Mouse (Mus musculus): ENCODE data around the gene Tmtc2. TPM values are rescaled to one million over a fixed set of nuclear protein-coding genes. Genes with fewer than 3 reads are reported as not detected.

The Tmtc2 gene
- 10.9 and 12.6 TPM in 2 replicates for polyA plus RNA-seq (2014; fragmentation: Nextera tagmentation; extraction: Ambion mirVana)

GRCm38 (mm10) chr10:105573908-105574694 lies at the start of gene Tmtc2:
TSS of gene Tmtc2 (minus strand) at chr10:105574451.
- no peaks in the 10 kb centered on the region for H3K27me3 ChIP-seq (replicated peaks; ENCODE audit: control insufficient read depth, insufficient read depth, low read length)
- H3K4me1 ChIP-seq (replicated peaks; ENCODE audit: control insufficient read depth, insufficient read depth, low read length) = peaks cover 14% of the 10 kb centered on the region; the same call in 1 of the 2 replicates
- H3K27ac ChIP-seq (ENCODE audit: low read depth) = peak within 1 kb of the TSS; percentile 87
- ATAC-seq (replicated peaks; ENCODE audit: low FRiP score, low TSS enrichment, low read depth) (peak; percentile 97), DNase-seq (ENCODE audit: low spot score) (peak; percentile 92)
- no peaks in the 10 kb centered on the region for H3K9me3 ChIP-seq (ENCODE audit: control insufficient read depth, low read length)
- whole genome bisulfite sequencing = under 1% methylated on average over 41 of the region's 61 CpGs
- H3K9ac ChIP-seq (ENCODE audit: low read length) = peak within 1 kb of the TSS; percentile 65
- no peaks in the 10 kb centered on the region; the same call in 1 of the 2 replicates for H3K36me3 ChIP-seq (ENCODE audit: control insufficient read depth, insufficient read depth, low read length)
- peak within 1 kb of the TSS; percentile 78 for H3K4me3 ChIP-seq (ENCODE audit: low read depth, low read length)
- peak within 1 kb of the TSS; percentile 95 for H3K4me2 ChIP-seq (ENCODE audit: low read length)

GRCm38 (mm10) chr10:105612117-105612516 lies 37.9 kb upstream of the Tmtc2 start:
- Histone ChIP-seq H3K4me3 (ENCODE audit: low read depth, low read length) (no peak overlapping the region), H3K9me3 (ENCODE audit: control insufficient read depth, low read length) (no peaks in the 10 kb centered on the region), H3K4me2 (ENCODE audit: low read length) (no peak overlapping the region), H3K27me3 (replicated peaks; ENCODE audit: control insufficient read depth, insufficient read depth, low read length) (no peaks in the 10 kb centered on the region), H3K4me1 (replicated peaks; ENCODE audit: control insufficient read depth, insufficient read depth, low read length) (no peaks in the 10 kb centered on the region), H3K9ac (ENCODE audit: low read length) (no peak overlapping the region), H3K27ac (ENCODE audit: low read depth) (no peak overlapping the region), H3K36me3 (ENCODE audit: control insufficient read depth, insufficient read depth, low read length) (no peaks in the 10 kb centered on the region)
- no peak for DNase-seq (ENCODE audit: low spot score)
- WGBS = 84% methylated on average over 3 of the region's 3 CpGs
- ATAC-seq (replicated peaks; ENCODE audit: low FRiP score, low TSS enrichment, low read depth) = no peak

DNA sequence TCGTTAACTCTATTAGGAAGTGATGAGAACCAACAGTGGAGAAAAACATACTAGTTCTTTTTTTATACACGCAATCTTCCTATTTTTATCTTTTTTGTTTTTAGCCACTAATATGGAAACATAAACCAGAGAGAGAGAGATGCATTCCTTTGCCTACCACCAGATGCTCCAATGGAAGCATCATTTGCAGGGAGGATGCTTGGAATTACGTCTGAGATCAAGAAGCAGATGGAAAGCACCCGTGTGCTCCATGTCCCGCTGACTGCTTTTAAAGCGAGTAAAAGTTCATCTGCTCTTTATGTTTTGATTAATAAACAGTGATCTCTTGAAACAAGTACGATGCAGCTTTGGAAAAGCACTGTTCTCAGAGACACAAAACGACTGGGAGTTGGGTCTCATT lies 24.6 kb upstream of the Tmtc2 start:
- no peak overlapping the region for H3K4me2 ChIP-seq (ENCODE audit: low read length)
- ATAC-seq (replicated peaks; ENCODE audit: low FRiP score, low TSS enrichment, low read depth) (no peak), DNase-seq (ENCODE audit: low spot score) (no peak)
- H3K9me3 ChIP-seq (ENCODE audit: control insufficient read depth, low read length) = no peaks in the 10 kb centered on the region
- no peaks in the 10 kb centered on the region for H3K4me1 ChIP-seq (replicated peaks; ENCODE audit: control insufficient read depth, insufficient read depth, low read length)
- WGBS = 72% methylated on average over 8 of the region's 8 CpGs
- H3K27ac ChIP-seq (ENCODE audit: low read depth) = no peak overlapping the region
- H3K9ac ChIP-seq (ENCODE audit: low read length) = no peak overlapping the region
- no peaks in the 10 kb centered on the region for H3K27me3 ChIP-seq (replicated peaks; ENCODE audit: control insufficient read depth, insufficient read depth, low read length)
- no peak overlapping the region for H3K4me3 ChIP-seq (ENCODE audit: low read depth, low read length)
- H3K36me3 ChIP-seq (ENCODE audit: control insufficient read depth, insufficient read depth, low read length) = no peaks in the 10 kb centered on the region

- Histone ChIP-seq H3K27ac (ENCODE audit: low read depth) (no peak overlapping the region), H3K4me3 (ENCODE audit: low read depth, low read length) (no peak overlapping the region), H3K9ac (ENCODE audit: low read length) (no peak overlapping the region), H3K27me3 (replicated peaks; ENCODE audit: control insufficient read depth, insufficient read depth, low read length) (no peaks in the 10 kb centered on the region), H3K9me3 (ENCODE audit: control insufficient read depth, low read length) (no peaks in the 10 kb centered on the region), H3K36me3 (ENCODE audit: control insufficient read depth, insufficient read depth, low read length) (no peaks in the 10 kb centered on the region), H3K4me2 (ENCODE audit: low read length) (no peak overlapping the region), H3K4me1 (replicated peaks; ENCODE audit: control insufficient read depth, insufficient read depth, low read length) (no peaks in the 10 kb centered on the region)
- whole genome bisulfite sequencing = 69% methylated on average over 3 of the region's 3 CpGs
- ATAC-seq (replicated peaks; ENCODE audit: low FRiP score, low TSS enrichment, low read depth) = no peak
- no peak for DNase-seq (ENCODE audit: low spot score)
These were observed 23.0 kb upstream of the Tmtc2 start for GRCm38 (mm10) chr10:105597226-105597625.

- 68% methylated on average over 7 of the region's 7 CpGs for WGBS
- no peaks in the 10 kb centered on the region for H3K36me3 ChIP-seq (ENCODE audit: control insufficient read depth, insufficient read depth, low read length)
- H3K27ac ChIP-seq (ENCODE audit: low read depth) = no peak overlapping the region
- DNase-seq (ENCODE audit: low spot score) (no peak), ATAC-seq (replicated peaks; ENCODE audit: low FRiP score, low TSS enrichment, low read depth) (no peak)
- no peak overlapping the region for H3K4me3 ChIP-seq (ENCODE audit: low read depth, low read length)
- no peaks in the 10 kb centered on the region for H3K27me3 ChIP-seq (replicated peaks; ENCODE audit: control insufficient read depth, insufficient read depth, low read length)
- H3K4me2 ChIP-seq (ENCODE audit: low read length) = no peak overlapping the region
- H3K9me3 ChIP-seq (ENCODE audit: control insufficient read depth, low read length) = no peaks in the 10 kb centered on the region
- no peaks in the 10 kb centered on the region for H3K4me1 ChIP-seq (replicated peaks; ENCODE audit: control insufficient read depth, insufficient read depth, low read length)
- no peak overlapping the region for H3K9ac ChIP-seq (ENCODE audit: low read length)
These were observed 21.3 kb upstream of the Tmtc2 start for GRCm38 (mm10) chr10:105595480-105596102.

DNA sequence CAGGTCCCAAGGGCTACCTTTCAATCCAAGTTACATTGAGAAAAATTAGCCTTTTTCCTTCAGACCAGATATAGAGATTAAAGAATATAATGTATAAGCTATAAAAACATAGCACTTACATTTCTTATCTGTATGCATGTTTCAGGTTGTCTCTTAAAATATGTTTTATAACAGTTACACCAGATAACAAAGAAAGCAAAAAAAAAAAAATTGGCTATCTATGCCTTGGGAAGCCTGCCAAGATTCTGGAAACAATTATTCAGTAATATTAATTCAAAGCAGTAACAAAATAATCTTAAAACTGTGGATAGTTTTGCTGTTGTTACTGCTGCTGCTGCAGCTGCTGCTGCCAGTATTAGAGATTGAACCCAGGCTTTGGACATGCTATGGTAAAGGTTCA lies 13.9 kb upstream of the Tmtc2 start:
- Histone ChIP-seq H3K36me3 (ENCODE audit: control insufficient read depth, insufficient read depth, low read length) (no peaks in the 10 kb centered on the region), H3K4me1 (replicated peaks; ENCODE audit: control insufficient read depth, insufficient read depth, low read length) (no peaks in the 10 kb centered on the region), H3K27ac (ENCODE audit: low read depth) (no peak overlapping the region), H3K4me3 (ENCODE audit: low read depth, low read length) (no peak overlapping the region), H3K9me3 (ENCODE audit: control insufficient read depth, low read length) (no peaks in the 10 kb centered on the region), H3K27me3 (replicated peaks; ENCODE audit: control insufficient read depth, insufficient read depth, low read length) (no peaks in the 10 kb centered on the region), H3K4me2 (ENCODE audit: low read length) (no peak overlapping the region), H3K9ac (ENCODE audit: low read length) (no peak overlapping the region)
- ATAC-seq (replicated peaks; ENCODE audit: low FRiP score, low TSS enrichment, low read depth) (no peak), DNase-seq (ENCODE audit: low spot score) (no peak)

DNA sequence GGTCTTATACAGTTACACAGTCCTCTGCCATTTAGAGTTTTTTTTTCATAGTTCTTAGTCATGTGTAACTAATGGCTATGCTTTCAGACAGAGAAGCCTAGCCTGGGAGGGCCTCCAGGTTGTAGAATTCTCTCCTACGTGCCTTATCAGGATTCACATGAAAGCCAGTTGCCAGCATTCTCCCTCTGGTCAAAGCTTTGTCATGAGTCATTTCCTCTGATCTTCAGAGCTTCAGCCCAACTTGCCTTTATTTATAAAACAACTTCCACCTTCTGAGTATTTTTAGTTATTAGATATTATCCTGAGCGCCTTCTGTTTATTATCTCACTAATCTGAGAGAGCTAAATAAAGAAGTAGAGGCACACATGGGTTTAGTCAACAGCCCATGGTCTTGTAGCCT lies 5.1 kb upstream of the Tmtc2 start:
- DNase-seq (ENCODE audit: low spot score) = no peak
- Histone ChIP-seq H3K9ac (ENCODE audit: low read length) (no peak overlapping the region), H3K4me1 (replicated peaks; ENCODE audit: control insufficient read depth, insufficient read depth, low read length) (peaks cover 12% of the 10 kb centered on the region; the same call in 1 of the 2 replicates), H3K36me3 (ENCODE audit: control insufficient read depth, insufficient read depth, low read length) (no peaks in the 10 kb centered on the region), H3K27me3 (replicated peaks; ENCODE audit: control insufficient read depth, insufficient read depth, low read length) (no peaks in the 10 kb centered on the region), H3K4me3 (ENCODE audit: low read depth, low read length) (no peak overlapping the region), H3K9me3 (ENCODE audit: control insufficient read depth, low read length) (no peaks in the 10 kb centered on the region), H3K27ac (ENCODE audit: low read depth) (no peak overlapping the region), H3K4me2 (ENCODE audit: low read length) (no peak overlapping the region)
- ATAC-seq (replicated peaks; ENCODE audit: low FRiP score, low TSS enrichment, low read depth) = no peak
- 54% methylated on average over 2 of the region's 2 CpGs for WGBS

GRCm38 (mm10) chr10:105578291-105578845 lies 4.1 kb upstream of the Tmtc2 start:
- Histone ChIP-seq H3K9ac (ENCODE audit: low read length) (no peak overlapping the region), H3K36me3 (ENCODE audit: control insufficient read depth, insufficient read depth, low read length) (no peaks in the 10 kb centered on the region), H3K27me3 (replicated peaks; ENCODE audit: control insufficient read depth, insufficient read depth, low read length) (no peaks in the 10 kb centered on the region), H3K9me3 (ENCODE audit: control insufficient read depth, low read length) (no peaks in the 10 kb centered on the region), H3K27ac (ENCODE audit: low read depth) (no peak overlapping the region), H3K4me1 (replicated peaks; ENCODE audit: control insufficient read depth, insufficient read depth, low read length) (peaks cover 12% of the 10 kb centered on the region; the same call in 1 of the 2 replicates), H3K4me2 (ENCODE audit: low read length) (no peak overlapping the region), H3K4me3 (ENCODE audit: low read depth, low read length) (no peak overlapping the region)
- DNase-seq (ENCODE audit: low spot score) = no peak
- ATAC-seq (replicated peaks; ENCODE audit: low FRiP score, low TSS enrichment, low read depth) = no peak
- WGBS = 44% methylated on average over 8 of the region's 8 CpGs
